Mouse (Mus musculus) ES-E14 (cell line): ENCODE results near the gene BC049762. TPM values are rescaled to one million over a fixed set of nuclear protein-coding genes. Genes with fewer than 3 reads are reported as not detected.
A peak's percentile ranks its signal among the peaks of the same experiment; 100 is the strongest.

ENCODE experiments used
- DNase-seq: peaks from one replicate; pipeline ENCODE4 v3.0.0-alpha.2; 2013; ENCODE audit warnings: low read depth, low spot score
- H3K27ac ChIP-seq: 2 replicates; pipeline ENCODE4 v1.5.1; 2012; ENCODE audit warnings: low read depth, mild to moderate bottlenecking, low read length, moderate library complexity, mixed read lengths; ENCODE audit not compliant: poor library complexity, insufficient read depth, severe bottlenecking
- H3K36me3 ChIP-seq: 2 replicates; pipeline ENCODE4 v1.6.1; 2012; ENCODE audit warnings: mild to moderate bottlenecking, low read length, moderate library complexity, mixed read lengths; ENCODE audit not compliant: control insufficient read depth, poor library complexity, insufficient read depth, severe bottlenecking
- H3K4me1 ChIP-seq, 2 experiments: fragments of 150-350 bp in 1 of 2; sonication (generic) in 1 of 2; 2 replicates each; pipeline ENCODE4 v1.6.1; 2012; ENCODE audit warnings: low read length in 2 of 2, mild to moderate bottlenecking in 1 of 2, mixed read lengths in 1 of 2; ENCODE audit not compliant: control insufficient read depth in 2 of 2, insufficient read depth in 2 of 2, poor library complexity in 1 of 2
- H3K4me3 ChIP-seq, 2 experiments: fragments of 150-350 bp in 1 of 2; sonication (generic) in 1 of 2; 2 replicates each; pipeline ENCODE4 v1.5.1; 2012; ENCODE audit warnings: low read length in 2 of 2, low read depth in 1 of 2, mild to moderate bottlenecking in 1 of 2, mixed read lengths in 1 of 2; ENCODE audit not compliant: insufficient read depth in 1 of 2, poor library complexity in 1 of 2, severe bottlenecking in 1 of 2
- H3K9ac ChIP-seq: 2 replicates; pipeline ENCODE4 v1.6.1; 2012; ENCODE audit warnings: low read depth, mild to moderate bottlenecking, low read length, mixed read lengths; ENCODE audit not compliant: poor library complexity, insufficient read depth, severe bottlenecking
- H3K9me3 ChIP-seq: fragments of 150-350 bp; sonication (generic); 2 replicates; pipeline ENCODE4 v1.6.1; 2012; ENCODE audit warnings: low read depth, mild to moderate bottlenecking, low read length; ENCODE audit not compliant: control insufficient read depth, insufficient read depth
- CHD2 ChIP-seq: IDR thresholded peaks from 2 replicates; pipeline ENCODE4 v1.6.1; 2014; ENCODE audit warnings: mild to moderate bottlenecking, low read depth, low read length, inconsistent platforms
- HCFC1 ChIP-seq: IDR thresholded peaks from 2 replicates; pipeline ENCODE4 v1.6.1; 2012; ENCODE audit warnings: low read length, inconsistent platforms, borderline replicate concordance; ENCODE audit not compliant: insufficient read depth
- MAFK ChIP-seq: IDR thresholded peaks from 2 replicates; pipeline ENCODE4 v1.6.1; 2014; ENCODE audit warnings: mild to moderate bottlenecking, low read depth, low read length, inconsistent platforms; ENCODE audit not compliant: insufficient read depth
- ZC3H11A ChIP-seq: IDR thresholded peaks from 2 replicates; pipeline ENCODE4 v1.6.1; 2012; ENCODE audit warnings: low read depth, mild to moderate bottlenecking, inconsistent platforms, low read length, borderline replicate concordance
- ZNF384 ChIP-seq: IDR thresholded peaks from 2 replicates; pipeline ENCODE4 v1.6.1; 2012; ENCODE audit warnings: low read depth, low read length, inconsistent platforms
- in situ Hi-C, 2 experiments: fragments of 600-800 bp; cut with MboI; formaldehyde crosslinking; loops; one replicate each; pipeline ENCODE4 v1.15.1; 2025; ENCODE audit warnings: low sequenced_read_pairs in 2 of 2, inconsistent platforms in 1 of 2; ENCODE audit not compliant: unreplicated experiment in 2 of 2
- total RNA-seq: library from RNA; depleted of rRNA; stranded (reverse); fragments of 300-350 nt; gene quantifications from 2 replicates; pipeline ENCODE4 v1.2.3, GENCODE M21; 2012; rRNA removed

Gene BC049762
- 0.31 TPM in 1 of 2 replicates, not detected in the other for total RNA-seq

DNA sequence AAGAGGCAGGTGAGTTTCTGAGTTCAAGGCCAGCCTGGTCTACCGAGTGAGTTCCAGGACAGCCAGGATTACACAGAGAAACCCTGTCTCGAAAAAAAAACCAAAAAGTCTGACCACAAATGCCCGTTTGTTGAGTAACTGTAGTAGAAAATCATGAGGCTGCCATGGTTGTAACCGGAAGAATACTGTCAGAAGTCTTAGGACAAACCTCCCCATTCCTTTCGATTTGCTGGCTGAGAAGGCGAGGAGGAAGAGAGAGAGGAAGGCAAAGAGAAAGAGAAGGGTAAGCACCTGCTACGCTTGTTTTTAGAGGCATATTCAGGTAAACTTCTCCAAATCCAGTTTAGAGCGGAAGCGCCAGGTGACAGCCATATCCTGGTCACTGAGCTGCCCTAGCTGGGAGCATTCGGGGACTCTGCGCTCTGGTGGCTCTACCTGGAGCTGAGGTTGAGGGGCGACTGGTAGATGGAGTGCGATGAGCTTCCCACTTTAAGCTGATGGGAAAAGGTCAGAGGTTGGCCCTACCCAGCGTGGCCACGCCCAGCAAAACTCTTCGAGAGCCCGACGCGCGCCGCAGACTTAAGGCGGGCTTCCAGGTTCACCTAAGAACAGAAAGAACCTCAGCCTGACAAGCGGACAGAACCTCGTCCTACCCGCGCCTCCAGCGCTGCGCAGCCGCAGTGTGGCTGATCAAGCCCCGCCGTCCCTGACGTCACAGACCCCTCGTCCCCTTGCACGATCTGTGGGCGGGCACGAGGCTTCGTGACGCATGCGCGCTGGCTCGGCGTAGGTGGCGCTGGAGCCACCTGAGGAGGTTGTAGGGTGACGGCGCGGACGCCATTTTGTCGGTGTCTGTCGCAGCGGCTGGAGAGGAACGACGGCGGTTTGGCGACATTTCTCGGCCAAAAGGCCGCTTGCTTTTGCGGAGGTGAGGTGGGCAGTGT, at the start of gene BC049762:
Gene BC049762 (minus strand): TSS at position 705 of the 944 bp plus-strand sequence.
- Histone ChIP-seq H3K27ac (peak within 1 kb of the TSS; percentile 64; the same call in 1 of the 2 replicates), H3K9me3 (no peaks in the 10 kb centered on the region), H3K4me1 (peaks cover 2 to 6% of the 10 kb centered on the region in 2 experiments), H3K4me3 (peak within 1 kb of the TSS; percentile 78 to 92), H3K36me3 (peaks cover 3% of the 10 kb centered on the region), H3K9ac (peak within 1 kb of the TSS; percentile 98)
- DNase-seq: peak; percentile 97
- in situ Hi-C loops: no loop called here
- no peak for TF ChIP-seq CHD2
- TF ChIP-seq ZC3H11A: no peak
- TF ChIP-seq HCFC1: peak; percentile 68; the same call in 1 of the 2 replicates
- TF ChIP-seq MAFK: no peak
- TF ChIP-seq ZNF384: no peak

DNA sequence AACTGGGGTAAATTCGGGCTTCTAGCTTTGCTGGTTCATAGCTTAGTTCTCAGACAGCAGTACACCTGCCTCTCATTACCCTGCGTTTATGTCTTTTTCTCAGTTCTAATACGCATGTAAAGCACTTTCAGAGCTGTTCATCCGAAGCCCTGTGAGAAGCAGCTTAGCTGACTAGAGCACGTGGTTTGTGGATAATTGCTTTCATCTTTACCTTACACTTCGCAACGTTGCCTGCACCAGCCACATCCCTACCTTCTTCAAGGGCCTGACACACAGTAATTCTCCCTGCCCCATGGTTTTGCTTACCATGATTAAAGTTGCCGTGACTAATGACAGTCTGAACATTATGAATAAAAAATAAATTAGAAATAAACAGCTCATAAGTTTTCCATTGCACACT, 49.0 kb upstream of the BC049762 start:
- H3K36me3 ChIP-seq: no peaks in the 10 kb centered on the region
- no peak overlapping the region for H3K27ac ChIP-seq
- no peak overlapping the region for H3K9ac ChIP-seq
- no peak for DNase-seq
- in situ Hi-C loops: no loop called here
- no peaks in the 10 kb centered on the region for H3K9me3 ChIP-seq
- H3K4me1 ChIP-seq: no peaks in the 10 kb centered on the region
- no peak for TF ChIP-seq ZNF384
- no peak for TF ChIP-seq HCFC1
- no peak for TF ChIP-seq ZC3H11A
- no peak overlapping the region for H3K4me3 ChIP-seq

DNA sequence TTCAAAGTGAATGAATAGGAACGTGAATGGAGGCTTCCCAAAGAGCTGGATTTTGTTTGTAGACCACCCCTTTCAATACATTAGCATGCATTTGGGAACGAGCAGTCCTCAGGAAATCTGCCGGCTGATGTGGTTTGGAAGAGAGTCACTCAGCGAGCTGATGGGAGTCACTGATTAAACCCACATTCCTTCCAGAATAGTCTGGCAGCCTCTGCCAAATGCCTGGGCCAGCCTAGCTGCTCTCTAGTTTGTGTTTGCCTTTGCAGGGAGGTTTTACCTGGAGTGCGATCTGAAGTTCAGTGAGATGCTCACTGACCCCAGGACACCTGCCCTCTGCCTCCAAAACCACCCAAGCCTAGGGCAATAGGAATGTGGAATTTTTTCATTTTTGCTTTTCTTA, 45.5 kb upstream of the BC049762 start:
- Histone ChIP-seq H3K9ac (no peak overlapping the region), H3K4me3 (no peak overlapping the region), H3K4me1 (no peaks in the 10 kb centered on the region), H3K27ac (no peak overlapping the region), H3K9me3 (no peaks in the 10 kb centered on the region), H3K36me3 (no peaks in the 10 kb centered on the region)
- TF ChIP-seq CHD2 (no peak), HCFC1 (no peak), MAFK (no peak), ZC3H11A (no peak), ZNF384 (no peak)
- DNase-seq: no peak
- in situ Hi-C loops: no loop called here

- Histone ChIP-seq H3K4me1 (no peaks in the 10 kb centered on the region), H3K9me3 (no peaks in the 10 kb centered on the region), H3K27ac (no peak overlapping the region), H3K36me3 (no peaks in the 10 kb centered on the region), H3K4me3 (no peak overlapping the region), H3K9ac (no peak overlapping the region)
- in situ Hi-C loops: no loop called here
- DNase-seq: no peak
- TF ChIP-seq ZNF384 (no peak), CHD2 (no peak), HCFC1 (no peak), MAFK (no peak), ZC3H11A (no peak)
Measured at GRCm38 (mm10) chr11:51303981-51304553, 41.2 kb upstream of the BC049762 start.

DNA sequence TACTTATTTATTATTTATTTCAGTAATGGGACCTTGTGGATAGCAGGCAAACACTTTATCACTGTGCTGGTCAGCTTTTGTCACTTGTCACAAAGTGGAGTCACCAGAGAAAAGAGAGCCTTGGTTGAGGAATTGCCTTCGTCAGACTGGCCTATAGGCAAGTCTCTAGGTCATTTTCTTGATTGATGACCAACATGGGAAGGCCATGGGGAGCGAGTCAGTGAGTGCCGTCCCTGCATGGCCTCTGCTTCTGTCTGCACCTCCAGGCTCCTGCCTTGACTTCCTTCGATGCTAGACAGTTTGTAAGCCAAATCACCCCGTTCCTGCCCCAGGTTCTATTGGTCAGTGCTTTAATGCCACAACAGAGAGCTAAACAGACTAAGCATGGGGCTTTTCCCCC, 39.5 kb upstream of the BC049762 start:
- H3K4me3 ChIP-seq: no peak overlapping the region
- no peak overlapping the region for H3K9ac ChIP-seq
- H3K36me3 ChIP-seq: no peaks in the 10 kb centered on the region
- no peak for DNase-seq
- no peaks in the 10 kb centered on the region for H3K9me3 ChIP-seq
- H3K4me1 ChIP-seq: no peaks in the 10 kb centered on the region
- H3K27ac ChIP-seq: no peak overlapping the region
- in situ Hi-C loops: no loop called here
- TF ChIP-seq ZNF384 (no peak), ZC3H11A (no peak), CHD2 (no peak), HCFC1 (no peak), MAFK (no peak)
